Mouse (Mus musculus) gastrocnemius, postnatal 10 days (tissue): Measurements from ENCODE around the gene Olfr1014. TPM values are rescaled to one million over a fixed set of nuclear protein-coding genes. Genes with fewer than 3 reads are reported as not detected.

Source experiments
- DNase-seq: peaks from one replicate; pipeline ENCODE4 v3.0.0; 2021; ENCODE audit warnings: mixed read lengths
- long read RNA-seq, 2 experiments: library from polyadenylated mRNA; stranded (forward); transcript quantifications; one replicate each; pipeline ENCODE4 v2.0.0; 2021
- total RNA-seq, 2 experiments: library from RNA; stranded (reverse); gene quantifications; 2 replicates each; pipeline ENCODE4 v1.2.3; 2021

Gene Olfr1014
- total RNA-seq, result not detected
- long read RNA-seq, experiment 1, result 0 reads
- long read RNA-seq, experiment 2, result 0 reads

DNA sequence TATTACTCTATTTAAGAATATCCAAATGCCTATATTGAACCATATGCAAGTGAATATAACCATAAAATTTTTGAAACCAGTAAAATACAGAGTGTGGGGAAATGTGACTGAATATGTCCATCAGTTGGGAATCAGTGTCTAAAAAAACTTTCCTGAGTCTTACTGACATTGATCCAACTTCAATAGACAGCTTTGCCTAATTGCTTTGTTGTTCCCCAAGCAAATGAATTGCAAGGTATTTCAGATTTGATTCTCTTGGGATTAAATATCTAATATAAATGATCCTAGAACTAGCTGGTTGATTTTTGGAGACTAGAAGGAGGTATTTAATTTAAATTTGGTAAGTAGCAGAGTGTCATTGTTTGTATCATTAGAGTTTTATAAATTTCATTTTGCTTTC, at the start of gene Olfr1014:
Gene Olfr1014, plus strand, starts transcription at position 301 of the 400 bp plus-strand sequence.
- no peak for DNase-seq

DNA sequence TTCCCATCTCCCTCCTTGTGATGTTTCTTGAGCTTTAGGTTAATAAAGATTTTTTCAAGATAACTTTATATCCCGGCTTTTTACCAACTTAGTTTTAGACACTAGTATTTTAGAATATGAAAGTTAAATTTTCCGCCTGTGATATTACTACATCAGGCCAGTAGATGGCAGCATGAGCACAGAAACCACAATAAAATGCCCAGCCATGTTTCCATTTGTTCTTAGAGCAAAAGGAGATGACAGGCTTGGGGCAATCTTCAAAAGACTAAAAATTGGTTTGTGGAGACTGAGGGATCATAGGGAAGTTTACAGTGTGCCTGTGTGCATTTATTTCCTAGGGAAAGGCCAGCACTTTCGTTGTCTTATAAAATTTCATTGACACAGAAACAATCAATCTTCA, 46.7 kb upstream of the Olfr1014 start:
- DNase-seq, result no peak

DNA sequence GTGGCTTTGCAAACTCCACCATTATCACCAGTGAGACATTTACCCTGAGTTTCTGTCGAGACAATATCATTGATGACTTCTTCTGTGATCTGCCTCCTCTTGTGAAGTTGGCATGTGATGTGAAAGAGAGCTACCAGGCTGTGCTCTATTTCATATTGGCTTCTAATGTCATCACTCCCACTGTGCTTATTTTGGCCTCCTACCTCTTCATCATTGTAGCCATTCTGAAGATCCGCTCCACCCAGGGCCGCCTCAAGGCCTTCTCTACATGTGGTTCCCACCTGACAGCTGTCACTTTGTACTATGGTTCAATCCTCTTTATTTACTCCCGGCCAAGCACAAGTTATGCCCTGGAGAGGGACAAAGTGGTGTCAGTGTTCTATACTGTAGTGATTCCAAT, 18.7 kb upstream of the Olfr1014 start:
- no peak for DNase-seq

DNA sequence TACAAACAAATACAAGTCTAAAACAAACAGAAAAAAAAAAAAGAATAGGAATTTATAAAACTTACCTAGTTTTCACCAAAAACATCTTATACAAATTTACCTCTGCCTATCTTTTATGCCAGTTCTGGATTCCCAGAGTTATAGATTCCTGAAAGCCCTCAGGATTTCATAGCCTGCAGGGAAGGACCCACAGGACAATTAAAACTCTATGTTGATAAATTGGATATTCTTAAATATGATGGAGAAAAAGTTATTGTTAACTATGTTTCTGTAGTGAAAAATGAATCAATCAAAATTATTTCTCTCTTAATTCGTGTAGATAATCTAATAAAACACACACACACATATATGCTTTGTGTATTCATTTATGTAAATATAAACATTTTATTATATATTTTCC, 9.8 kb upstream of the Olfr1014 start, which contains the start of gene Olfr1012:
Gene Olfr1012, minus strand, starts transcription at position 101 of the 400 bp plus-strand sequence.
- no peak for DNase-seq

DNA sequence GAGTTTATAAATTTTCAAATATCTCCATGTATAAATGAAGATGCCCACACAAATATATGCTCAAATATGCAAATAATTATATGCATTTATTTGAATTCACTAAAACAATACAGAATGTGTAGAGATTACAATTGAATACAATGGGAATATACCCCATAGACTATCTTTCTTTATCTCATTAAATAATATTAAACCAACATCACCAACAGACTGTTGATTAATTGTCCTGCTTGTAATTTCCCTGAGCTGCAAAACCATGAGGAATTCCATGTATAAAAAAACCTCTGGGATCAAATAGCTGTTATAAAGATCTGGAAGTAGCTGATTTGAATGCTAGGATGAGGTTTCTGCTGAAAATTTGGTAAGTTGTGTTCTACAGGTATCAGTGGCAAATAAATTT, 5.7 kb upstream of the Olfr1014 start, which contains the start of gene Olfr1013:
Gene Olfr1013, plus strand, starts transcription at position 301 of the 400 bp plus-strand sequence.
- no peak for DNase-seq

DNA sequence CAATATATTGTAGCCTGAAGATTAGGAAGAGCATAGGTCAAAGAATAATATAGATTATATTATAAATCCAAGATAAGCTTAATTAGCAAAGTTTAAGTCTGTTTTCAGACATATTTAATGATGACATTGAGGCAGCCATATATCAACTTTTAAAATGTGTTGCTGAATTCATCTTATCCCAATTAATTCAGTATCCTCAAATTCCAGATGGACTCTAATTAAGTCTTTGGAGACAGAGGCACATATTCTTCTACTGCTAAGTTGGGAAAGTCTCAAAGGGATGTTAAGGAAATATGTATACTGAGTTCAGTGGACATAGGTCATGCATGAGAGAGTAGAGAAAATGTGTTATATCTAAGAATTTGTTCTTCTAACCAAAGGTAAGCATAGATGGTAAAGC, 9.2 kb downstream of the Olfr1014 start, which contains the start of gene Olfr1015:
Gene Olfr1015, plus strand, starts transcription at position 301 of the 400 bp plus-strand sequence.
- no peak for DNase-seq

GRCm38 (mm10) chr2:85792331-85792730, 19.8 kb downstream of the Olfr1014 start:
- DNase-seq, result no peak

DNA sequence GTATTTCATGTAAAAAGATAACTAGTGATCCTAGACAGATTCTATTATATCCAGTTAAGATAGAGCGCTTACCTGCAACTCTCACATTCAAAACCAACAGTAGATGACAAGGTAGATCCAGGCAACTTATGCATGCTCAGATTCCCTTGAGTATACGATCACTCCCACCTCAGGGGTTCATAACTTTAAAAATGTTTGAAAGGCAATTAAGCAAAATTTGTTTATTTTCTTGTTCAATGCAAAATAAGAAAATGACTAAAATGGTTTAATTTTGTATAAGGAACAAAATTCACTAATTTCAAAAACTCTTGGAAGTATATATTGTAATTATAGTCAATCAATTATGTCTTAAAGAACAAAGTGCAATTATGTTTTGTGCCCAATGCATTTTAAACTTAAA, 29.9 kb downstream of the Olfr1014 start, which contains the start of gene Olfr1016:
Gene Olfr1016, minus strand, starts transcription at position 101 of the 400 bp plus-strand sequence.
- no peak for DNase-seq

DNA sequence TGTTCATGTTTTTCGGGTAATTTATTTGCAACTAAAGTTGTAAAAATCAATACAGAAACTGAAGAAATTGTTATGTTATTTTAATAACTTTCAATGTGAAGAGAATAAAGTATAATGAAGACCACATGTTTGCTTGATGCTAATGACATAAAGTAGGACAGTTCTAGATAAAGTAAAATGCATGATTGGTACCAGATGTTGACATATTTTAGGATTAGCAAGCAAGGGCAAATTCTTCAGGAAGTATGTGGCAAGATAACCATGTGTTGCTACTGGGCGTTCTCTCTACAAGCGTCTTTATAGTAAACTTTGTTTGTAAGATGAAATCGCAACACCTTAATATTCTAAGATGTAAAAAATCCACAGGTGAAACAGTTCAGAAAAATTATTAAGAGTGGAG, 32.0 kb downstream of the Olfr1014 start:
- no peak for DNase-seq

- no peak for DNase-seq
These were observed 45.7 kb downstream of the Olfr1014 start, which contains the start of gene Olfr1018 for GRCm38 (mm10) chr2:85818179-85818578. Olfr1018 (plus strand) TSS chr2:85818479.

Other genes with a start within 250 kb of the Olfr1014 start
- not detected for gene Olfr996, start 193.5 kb upstream of the Olfr1014 start, total RNA-seq
- gene Olfr998, start 183.8 kb upstream of the Olfr1014 start, total RNA-seq, result not detected
- not detected for gene Olfr1000, start 160.8 kb upstream of the Olfr1014 start, total RNA-seq
- gene Olfr1002, start 122.0 kb upstream of the Olfr1014 start, total RNA-seq, result not detected
- not detected for gene Olfr154, start 108.3 kb upstream of the Olfr1014 start, total RNA-seq
- not detected for gene Olfr1006, start 93.9 kb upstream of the Olfr1014 start, total RNA-seq
- gene Olfr1008, start 83.3 kb upstream of the Olfr1014 start, total RNA-seq, result not detected
- gene Olfr1009, start 57.3 kb upstream of the Olfr1014 start, total RNA-seq, result not detected
- gene Olfr1012, start 9.9 kb upstream of the Olfr1014 start, total RNA-seq, result not detected
- gene Olfr1013, start 5.6 kb upstream of the Olfr1014 start, total RNA-seq, result not detected
- gene Olfr1015, start 9.3 kb downstream of the Olfr1014 start, total RNA-seq, result not detected
- not detected for gene Olfr1016, start 29.8 kb downstream of the Olfr1014 start, total RNA-seq
- not detected for gene Olfr1018, start 45.8 kb downstream of the Olfr1014 start, total RNA-seq
- gene Olfr1019, start 72.8 kb downstream of the Olfr1014 start, total RNA-seq, result not detected
- gene Olfr1020, start 74.3 kb downstream of the Olfr1014 start, total RNA-seq, result not detected
- not detected for gene Olfr1022, start 95.9 kb downstream of the Olfr1014 start, total RNA-seq
- not detected for gene Olfr1023, start 112.9 kb downstream of the Olfr1014 start, total RNA-seq
- gene Olfr1024, start 132.3 kb downstream of the Olfr1014 start, total RNA-seq, result not detected
- not detected for gene Olfr1025-ps1, start 142.5 kb downstream of the Olfr1014 start, total RNA-seq
- not detected for gene Olfr1026, start 148.8 kb downstream of the Olfr1014 start, total RNA-seq
- gene Olfr1028, start 177.7 kb downstream of the Olfr1014 start, total RNA-seq, result not detected
- gene Olfr1029, start 201.2 kb downstream of the Olfr1014 start, total RNA-seq, result not detected
- not detected for gene Olfr1030, start 206.6 kb downstream of the Olfr1014 start, total RNA-seq
- gene Olfr1031, start 217.6 kb downstream of the Olfr1014 start, total RNA-seq, result not detected
- not detected for gene Olfr1032, start 232.8 kb downstream of the Olfr1014 start, total RNA-seq
- gene Olfr1033, start 247.9 kb downstream of the Olfr1014 start, total RNA-seq, result under 1 TPM; 0.09 to 0.45 TPM